Mouse (Mus musculus) forebrain, embryonic 10.5 days (tissue): Measurements from ENCODE around the gene Cnn3. TPM values are rescaled to one million over a fixed set of nuclear protein-coding genes. Genes with fewer than 3 reads are reported as not detected.

ENCODE experiments used
- DNase-seq: peaks from one replicate; pipeline ENCODE4 v3.0.0-alpha.2; 2017; ENCODE audit warnings: low spot score; ENCODE audit errors: extremely low spot score
- H3K27ac ChIP-seq: fragments of 300-500 bp; sonication (generic); 2 replicates; pipeline ENCODE4 v1.5.1; 2016; ENCODE audit warnings: mild to moderate bottlenecking
- H3K27me3 ChIP-seq: fragments of 300-500 bp; sonication (generic); 2 replicates; pipeline ENCODE4 v1.6.1; 2016; ENCODE audit warnings: mild to moderate bottlenecking; ENCODE audit not compliant: poor library complexity, severe bottlenecking
- H3K36me3 ChIP-seq: fragments of 300-500 bp; sonication (generic); replicated peaks from 2 replicates; pipeline ENCODE4 v1.6.1; 2016; ENCODE audit warnings: mild to moderate bottlenecking, moderate library complexity
- H3K4me1 ChIP-seq: fragments of 300-500 bp; sonication (generic); 2 replicates; pipeline ENCODE4 v1.6.1; 2016
- H3K4me3 ChIP-seq: fragments of 300-500 bp; sonication (generic); 2 replicates; pipeline ENCODE4 v1.5.1; 2016; ENCODE audit warnings: mild to moderate bottlenecking, moderate library complexity
- H3K9me3 ChIP-seq: fragments of 300-500 bp; sonication (generic); 2 replicates; pipeline ENCODE4 v1.6.1; 2016; ENCODE audit warnings: mild to moderate bottlenecking, moderate library complexity
- WGBS: fragments of 180-500 bp; shearing (Covaris S2); methylation state at CpG from one replicate; pipeline ENCODE4 v1.1.7; 2016; 5-methylcytosine and 5-hydroxymethylcytosine counted together
- polyA plus RNA-seq: library from polyadenylated mRNA; unstranded; fragments of >200 nt; fragmentation: Nextera tagmentation; extraction: Ambion mirVana; gene quantifications from 2 replicates; pipeline ENCODE4 v1.2.1, GENCODE M21; 2016

The Cnn3 gene
- polyA plus RNA-seq, 1 experiment from 2014 or later: 843 TPM

- no peak for DNase-seq
- H3K27me3 ChIP-seq: no peaks in the 10 kb centered on the region
- WGBS: 76% methylated on average over 12 of the region's 12 CpGs
- H3K4me3 ChIP-seq: no peak overlapping the region
- no peaks in the 10 kb centered on the region for H3K36me3 ChIP-seq
- 0 out of 2 replicates have a peak overlapping the region, but pooled peaks have one; percentile 11 for H3K27ac ChIP-seq
- H3K9me3 ChIP-seq: no peaks in the 10 kb centered on the region; the same call in 1 of the 2 replicates
- peaks cover 22% of the 10 kb centered on the region for H3K4me1 ChIP-seq
Observed at GRCm38 (mm10) chr3:121489462-121490118, 63.3 kb downstream of the Cnn3 start.

- Histone ChIP-seq H3K27ac (peak overlapping the region; percentile 59), H3K4me1 (peaks cover 22% of the 10 kb centered on the region), H3K4me3 (no peak overlapping the region), H3K27me3 (no peaks in the 10 kb centered on the region), H3K9me3 (peaks cover 5% of the 10 kb centered on the region; the same call in 1 of the 2 replicates), H3K36me3 (no peaks in the 10 kb centered on the region)
- WGBS: 59% methylated on average over 5 of the region's 5 CpGs
- DNase-seq: no peak
Observed at GRCm38 (mm10) chr3:121490941-121491340, 64.6 kb downstream of the Cnn3 start.

GRCm38 (mm10) chr3:121492026-121492425 lies 65.7 kb downstream of the Cnn3 start:
- H3K27ac ChIP-seq: no peak overlapping the region
- peaks cover 5% of the 10 kb centered on the region; the same call in 1 of the 2 replicates for H3K9me3 ChIP-seq
- peaks cover 22% of the 10 kb centered on the region for H3K4me1 ChIP-seq
- no peaks in the 10 kb centered on the region for H3K36me3 ChIP-seq
- DNase-seq: no peak
- no peaks in the 10 kb centered on the region for H3K27me3 ChIP-seq
- H3K4me3 ChIP-seq: no peak overlapping the region
- WGBS: 61% methylated on average over 5 of the region's 5 CpGs

- H3K36me3 ChIP-seq: no peaks in the 10 kb centered on the region
- DNase-seq: no peak
- H3K27ac ChIP-seq: no peak overlapping the region
- H3K4me3 ChIP-seq: no peak overlapping the region
- no peaks in the 10 kb centered on the region for H3K27me3 ChIP-seq
- peaks cover 5% of the 10 kb centered on the region; the same call in 1 of the 2 replicates for H3K9me3 ChIP-seq
- WGBS: 89% methylated on average over 7 of the region's 7 CpGs
- peaks cover 22% of the 10 kb centered on the region for H3K4me1 ChIP-seq
Observed at GRCm38 (mm10) chr3:121493997-121494421, 67.7 kb downstream of the Cnn3 start.

GRCm38 (mm10) chr3:121500225-121500624 lies 73.9 kb downstream of the Cnn3 start:
- Histone ChIP-seq H3K9me3 (peaks cover 2% of the 10 kb centered on the region; the same call in 1 of the 2 replicates), H3K36me3 (no peaks in the 10 kb centered on the region), H3K4me3 (no peak overlapping the region), H3K4me1 (no peaks in the 10 kb centered on the region), H3K27ac (no peak overlapping the region), H3K27me3 (no peaks in the 10 kb centered on the region)
- WGBS: 60% methylated on average over 10 of the region's 10 CpGs
- DNase-seq: peak; percentile 55

GRCm38 (mm10) chr3:121500734-121501133 lies 74.4 kb downstream of the Cnn3 start:
- DNase-seq: no peak
- no peak overlapping the region for H3K4me3 ChIP-seq
- no peaks in the 10 kb centered on the region for H3K4me1 ChIP-seq
- no peak overlapping the region for H3K27ac ChIP-seq
- H3K9me3 ChIP-seq: no peaks in the 10 kb centered on the region
- 93% methylated on average over 5 of the region's 5 CpGs for WGBS
- H3K36me3 ChIP-seq: no peaks in the 10 kb centered on the region
- no peaks in the 10 kb centered on the region for H3K27me3 ChIP-seq

- Histone ChIP-seq H3K4me3 (no peak overlapping the region), H3K27ac (no peak overlapping the region), H3K36me3 (no peaks in the 10 kb centered on the region), H3K4me1 (no peaks in the 10 kb centered on the region), H3K9me3 (no peaks in the 10 kb centered on the region), H3K27me3 (no peaks in the 10 kb centered on the region)
- WGBS: 78% methylated on average over 8 of the region's 8 CpGs
- DNase-seq: no peak
Observed at GRCm38 (mm10) chr3:121504927-121505487, 78.7 kb downstream of the Cnn3 start.

GRCm38 (mm10) chr3:121506175-121506574 lies 79.9 kb downstream of the Cnn3 start:
- H3K4me3 ChIP-seq: no peak overlapping the region
- no peaks in the 10 kb centered on the region for H3K4me1 ChIP-seq
- no peaks in the 10 kb centered on the region for H3K36me3 ChIP-seq
- no peaks in the 10 kb centered on the region for H3K27me3 ChIP-seq
- H3K27ac ChIP-seq: no peak overlapping the region
- DNase-seq: no peak
- WGBS: 86% methylated on average over 8 of the region's 8 CpGs
- no peaks in the 10 kb centered on the region for H3K9me3 ChIP-seq

GRCm38 (mm10) chr3:121506756-121507155 lies 80.5 kb downstream of the Cnn3 start:
- no peaks in the 10 kb centered on the region for H3K27me3 ChIP-seq
- H3K9me3 ChIP-seq: no peaks in the 10 kb centered on the region
- no peaks in the 10 kb centered on the region for H3K36me3 ChIP-seq
- no peak overlapping the region for H3K4me3 ChIP-seq
- H3K4me1 ChIP-seq: no peaks in the 10 kb centered on the region
- DNase-seq: no peak
- WGBS: 90% methylated on average over 7 of the region's 7 CpGs
- H3K27ac ChIP-seq: no peak overlapping the region

GRCm38 (mm10) chr3:121507678-121508077 lies 81.4 kb downstream of the Cnn3 start:
- no peaks in the 10 kb centered on the region for H3K9me3 ChIP-seq
- no peak for DNase-seq
- no peaks in the 10 kb centered on the region for H3K27me3 ChIP-seq
- no peak overlapping the region for H3K4me3 ChIP-seq
- no peaks in the 10 kb centered on the region for H3K36me3 ChIP-seq
- H3K27ac ChIP-seq: no peak overlapping the region
- WGBS: 95% methylated on average over 14 of the region's 14 CpGs
- H3K4me1 ChIP-seq: no peaks in the 10 kb centered on the region

Other genes with a start within 250 kb of the Cnn3 start
- gene Tmem56, start 143.4 kb upstream of the Cnn3 start, polyA plus RNA-seq: 1.4 and 1.6 TPM in 2 replicates
- gene Alg14, start 134.7 kb upstream of the Cnn3 start, polyA plus RNA-seq: 30.9 and 34.0 TPM in 2 replicates
- gene Slc44a3, start 105.9 kb downstream of the Cnn3 start, polyA plus RNA-seq: 0.55 and 0.64 TPM in 2 replicates
- not detected in 2 replicates for gene 4930432M17Rik, start 244.3 kb downstream of the Cnn3 start, polyA plus RNA-seq